Comparison of ENCODE assay signal across 20 mouse cellular contexts in the genomic region with DNA sequence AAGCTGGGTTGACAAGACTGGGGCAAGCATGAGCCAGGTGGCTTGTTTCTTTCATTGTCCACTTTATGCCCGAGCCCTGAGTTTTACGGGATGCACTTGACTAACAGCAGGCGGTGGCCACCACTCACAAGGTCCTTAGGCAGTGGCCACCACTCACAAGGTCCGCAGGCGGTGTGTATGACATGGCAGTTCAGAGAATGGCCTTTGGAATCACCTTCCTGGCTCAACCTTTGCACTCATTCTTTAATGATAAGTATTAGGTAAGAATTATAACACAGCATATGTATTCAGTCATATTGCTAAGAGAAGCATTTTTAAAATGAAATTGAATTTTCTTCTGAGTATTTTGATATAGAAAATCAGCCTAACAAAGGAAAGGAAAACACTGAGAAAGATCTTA.
DNase-seq lines count a peak whose midpoint lies in the region; ATAC-seq and TF ChIP-seq lines count a peak whose summit lies in the region.
"Had no signal": no experiment of that assay in that cellular context is flagged by ENCODE, and none has a peak within 500 bp of the region (broad histone marks: within the 10 kb centered on the region; RNA-seq: fewer than 3 reads in every experiment).

No protein-coding gene starts in this region.

- TF ChIP-seq POLR2A in kidney, adult 2 months (IDR thresholded peaks at IDR 0.05; ENCODE audit: low read depth, low read length): no peak

- no peak overlapping the region for H3K9ac ChIP-seq in heart, embryonic 12.5 days
- H3K9ac ChIP-seq in intestine, embryonic 16.5 days (ENCODE audit: low read depth, low read length): no peak overlapping the region
- no peak overlapping the region for H3K9ac ChIP-seq in stomach, postnatal 0 days (ENCODE audit: low read length)
- H3K9ac ChIP-seq in forebrain, embryonic 12.5 days: no peak overlapping the region
- H3K9ac ChIP-seq: forebrain, postnatal 0 days; hindbrain, embryonic 15.5 days; kidney, embryonic 15.5 days; limb, embryonic 12.5 days; liver, embryonic 15.5 days had no signal

- DNase-seq in heart, postnatal 4 days: no peak
- DNase-seq in kidney, adult 2 months: peak; percentile 41
- DNase-seq in kidney, postnatal 25 days: no peak
- DNase-seq in stomach, postnatal 0 days (ENCODE audit: low spot score): no peak
- DNase-seq: B cell, adult 2 months; cerebellum, adult 11 months; forebrain, postnatal 0 days; gastrocnemius, postnatal 14 days; kidney, postnatal 4 days; midbrain, embryonic 14.5 days had no signal

- ATAC-seq in heart, embryonic 12.5 days (ENCODE audit: insufficient number of reproducible peaks, low FRiP score): no peak
- peak; percentile 89 for ATAC-seq in intestine, embryonic 16.5 days
- ATAC-seq in stomach, postnatal 0 days (ENCODE audit: low FRiP score, low TSS enrichment): peak; percentile 70
- ATAC-seq in forebrain, embryonic 12.5 days (ENCODE audit: low FRiP score): no peak
- ATAC-seq: forebrain, postnatal 0 days; Patski had no signal

- TF ChIP-seq CTCF in kidney, adult 2 months (conservative IDR thresholded peaks at IDR 0.05; ENCODE audit: insufficient read depth, insufficient read length, low read depth, low read length): no peak
- no peak for TF ChIP-seq CTCF in stomach, postnatal 0 days (IDR thresholded peaks at IDR 0.05; ENCODE audit: low read depth)

- no peak for TF ChIP-seq EP300 in stomach, postnatal 0 days (optimal IDR thresholded peaks at IDR 0.05)

- H3K4me2 ChIP-seq in heart, embryonic 12.5 days: no peak overlapping the region
- H3K4me2 ChIP-seq in intestine, embryonic 16.5 days (ENCODE audit: low read depth, low read length): no peak overlapping the region
- no peak overlapping the region for H3K4me2 ChIP-seq in stomach, postnatal 0 days (replicated peaks; ENCODE audit: low read depth)
- no peak overlapping the region for H3K4me2 ChIP-seq in forebrain, embryonic 12.5 days
- H3K4me2 ChIP-seq: hindbrain, embryonic 15.5 days; kidney, embryonic 15.5 days; limb, embryonic 12.5 days; liver, embryonic 15.5 days had no signal

- H3K9me3 ChIP-seq in heart, embryonic 12.5 days (replicated peaks): 0 out of 2 replicates have a peak, but pooled peaks cover 5% of the 10 kb centered on the region
- H3K9me3 ChIP-seq in intestine, embryonic 16.5 days (ENCODE audit: control insufficient read depth, low read length): no peaks in the 10 kb centered on the region
- no peaks in the 10 kb centered on the region for H3K9me3 ChIP-seq in stomach, postnatal 0 days (ENCODE audit: control insufficient read depth, low read length)
- no peaks in the 10 kb centered on the region for H3K9me3 ChIP-seq in forebrain, embryonic 12.5 days
- H3K9me3 ChIP-seq: forebrain, embryonic 10.5 days; hindbrain, embryonic 15.5 days; kidney, embryonic 15.5 days; limb, embryonic 12.5 days had no signal

- H3K4me3 ChIP-seq in heart, embryonic 12.5 days: no peak overlapping the region
- H3K4me3 ChIP-seq in kidney, adult 2 months (ENCODE audit: insufficient read depth, low read depth, low read length): no peak overlapping the region
- H3K4me3 ChIP-seq in intestine, embryonic 16.5 days (ENCODE audit: low read length): no peak overlapping the region
- no peak overlapping the region for H3K4me3 ChIP-seq in stomach, postnatal 0 days (ENCODE audit: low read depth, low read length)
- H3K4me3 ChIP-seq in forebrain, embryonic 12.5 days (replicated peaks): no peak overlapping the region
- H3K4me3 ChIP-seq: forebrain, embryonic 10.5 days; hindbrain, embryonic 15.5 days; kidney, embryonic 15.5 days; limb, embryonic 12.5 days; liver, embryonic 15.5 days had no signal

- peaks cover 28% of the 10 kb centered on the region for H3K36me3 ChIP-seq in heart, embryonic 12.5 days
- no peaks in the 10 kb centered on the region for H3K36me3 ChIP-seq in kidney, adult 2 months (ENCODE audit: control insufficient read depth, insufficient read depth, low read length)
- no peaks in the 10 kb centered on the region for H3K36me3 ChIP-seq in intestine, embryonic 16.5 days (ENCODE audit: control insufficient read depth, insufficient read depth, low read length)
- no peaks in the 10 kb centered on the region for H3K36me3 ChIP-seq in stomach, postnatal 0 days (ENCODE audit: control insufficient read depth, insufficient read depth, low read length)
- no peaks in the 10 kb centered on the region for H3K36me3 ChIP-seq in forebrain, embryonic 12.5 days (replicated peaks)
- H3K36me3 ChIP-seq: hindbrain, embryonic 15.5 days; limb, embryonic 12.5 days had no signal

- WGBS in heart, embryonic 12.5 days: 65% methylated on average over 5 of the region's 5 CpGs
- WGBS in kidney, adult 2 months: 80% methylated on average over 5 of the region's 5 CpGs
- WGBS in intestine, embryonic 16.5 days: 74% methylated on average over 5 of the region's 5 CpGs
- WGBS in stomach, postnatal 0 days: 80% methylated on average over 5 of the region's 5 CpGs
- WGBS in forebrain, embryonic 12.5 days: 92% methylated on average over 5 of the region's 5 CpGs

- peaks cover 40% of the 10 kb centered on the region for H3K4me1 ChIP-seq in heart, embryonic 12.5 days (replicated peaks)
- peaks cover 17% of the 10 kb centered on the region; the same call in 1 of the 2 replicates for H3K4me1 ChIP-seq in kidney, adult 2 months (ENCODE audit: control insufficient read depth, insufficient read depth, low read length)
- no peaks in the 10 kb centered on the region for H3K4me1 ChIP-seq in intestine, embryonic 16.5 days (ENCODE audit: control insufficient read depth, insufficient read depth, low read length)
- H3K4me1 ChIP-seq in stomach, postnatal 0 days (replicated peaks; ENCODE audit: control insufficient read depth, insufficient read depth): no peaks in the 10 kb centered on the region
- H3K4me1 ChIP-seq in forebrain, embryonic 12.5 days: peaks cover 4% of the 10 kb centered on the region; the same call in 1 of the 2 replicates
- H3K4me1 ChIP-seq: hindbrain, embryonic 15.5 days had no signal

- peak overlapping the region; percentile 81 for H3K27ac ChIP-seq in heart, embryonic 12.5 days (ENCODE audit: poor library complexity, severe bottlenecking)
- H3K27ac ChIP-seq in kidney, adult 2 months (ENCODE audit: insufficient read depth, low read depth, low read length): no peak overlapping the region
- H3K27ac ChIP-seq in intestine, embryonic 16.5 days (ENCODE audit: low read length): peak overlapping the region; percentile 11; the same call in 1 of the 2 replicates
- no peak overlapping the region for H3K27ac ChIP-seq in stomach, postnatal 0 days (replicated peaks)
- H3K27ac ChIP-seq in forebrain, embryonic 12.5 days: no peak overlapping the region
- H3K27ac ChIP-seq: forebrain, embryonic 10.5 days; hindbrain, embryonic 15.5 days; kidney, embryonic 15.5 days; limb, embryonic 12.5 days; liver, embryonic 15.5 days had no signal

- no peaks in the 10 kb centered on the region for H3K27me3 ChIP-seq in heart, embryonic 12.5 days (replicated peaks)
- no peaks in the 10 kb centered on the region for H3K27me3 ChIP-seq in kidney, adult 2 months (replicated peaks; ENCODE audit: control insufficient read depth, insufficient read depth, low read length)
- H3K27me3 ChIP-seq in intestine, embryonic 16.5 days (replicated peaks; ENCODE audit: control insufficient read depth, insufficient read depth, low read length): no peaks in the 10 kb centered on the region
- no peaks in the 10 kb centered on the region for H3K27me3 ChIP-seq in stomach, postnatal 0 days (ENCODE audit: control insufficient read depth, insufficient read depth, low read length)
- H3K27me3 ChIP-seq in forebrain, embryonic 12.5 days: no peaks in the 10 kb centered on the region
- H3K27me3 ChIP-seq: CH12.LX; hindbrain, embryonic 15.5 days; kidney, embryonic 15.5 days; limb, embryonic 12.5 days; liver, embryonic 15.5 days; Patski had no signal

Comparison
In these comparisons a context has a peak if more than half of its experiments do, and no peak if none do; other contexts are left out.
1. ATAC-seq: peak in intestine, embryonic 16.5 days (single experiment) and stomach, postnatal 0 days (single experiment); none in heart, embryonic 12.5 days (single experiment) and forebrain, embryonic 12.5 days (single experiment).
2. H3K27ac ChIP-seq: peak in heart, embryonic 12.5 days (single experiment) and intestine, embryonic 16.5 days (single experiment); none in kidney, adult 2 months (single experiment), stomach, postnatal 0 days (single experiment) and forebrain, embryonic 12.5 days (single experiment).